Mouse (Mus musculus): ENCODE data around the gene Pcdh11x.

- no peak for TF ChIP-seq CTCF (IDR thresholded peaks at IDR 0.05; ENCODE audit: insufficient read depth, low read depth, low read length)
- no peak for TF ChIP-seq POLR2A (IDR thresholded peaks at IDR 0.05; ENCODE audit: insufficient read depth, low read depth, low read length)
Observed at GRCm38 (mm10) chrX:120618460-120618859, 328.4 kb downstream of the Pcdh11x start.
